Mouse (Mus musculus) cerebellum, postnatal 10 days (tissue): ENCODE results near the gene Vdac2.

Source experiments
- DNase-seq, 2 experiments: peaks; one replicate each; pipeline ENCODE4 v3.0.0; 2021; ENCODE audit warnings: mixed read lengths in 2 of 2

Vdac2 gene

DNA sequence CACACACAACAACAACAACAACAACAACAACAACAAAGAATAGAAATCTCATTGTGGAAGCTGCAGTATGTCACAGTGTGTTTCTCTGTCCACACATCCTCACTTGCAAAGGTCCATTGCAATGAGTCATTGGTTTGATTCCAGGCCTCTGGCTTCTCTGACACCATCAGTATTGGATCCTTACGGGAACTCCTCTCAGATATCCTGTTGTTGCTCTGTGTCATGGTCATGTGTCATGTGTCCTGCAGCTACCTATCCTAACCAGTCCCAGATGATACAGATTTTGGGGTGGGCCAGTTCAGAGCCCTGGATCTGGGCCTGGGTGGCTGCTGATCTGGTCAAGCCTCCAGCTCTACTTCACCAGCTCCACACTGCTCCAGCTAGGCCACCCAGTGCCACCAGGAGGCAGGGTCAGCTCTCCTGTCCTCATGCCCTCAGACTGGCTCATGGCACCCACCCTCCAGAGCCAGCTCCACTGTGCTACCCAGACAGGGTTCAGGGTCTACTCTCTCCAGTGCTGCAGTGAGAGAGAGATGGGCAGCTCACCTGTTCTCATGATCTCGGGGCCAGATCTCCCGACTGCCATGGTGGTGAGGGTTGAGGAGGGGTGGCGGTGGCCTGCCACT, 4.0 kb upstream of the Vdac2 start:
- no peak for DNase-seq

DNA sequence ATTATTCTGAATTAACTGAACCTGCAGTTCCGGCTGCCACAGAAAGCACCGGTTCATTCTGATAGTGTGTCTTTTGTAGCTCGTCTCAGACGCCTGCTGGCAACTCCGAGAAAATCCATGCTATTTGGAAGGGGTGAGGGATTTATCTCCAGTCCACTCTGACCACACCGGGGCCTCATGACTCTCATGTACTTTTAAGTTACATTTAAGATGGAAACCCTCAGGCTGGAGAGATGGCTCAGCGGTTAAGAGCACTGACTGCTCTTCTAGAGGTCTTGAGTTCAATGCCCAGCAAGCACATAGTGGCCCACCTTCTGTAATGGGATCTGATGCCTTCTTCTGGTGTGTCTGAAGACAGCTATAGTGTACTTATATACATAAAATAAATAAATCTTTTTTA, 2.7 kb upstream of the Vdac2 start:
- DNase-seq: no peak

DNA sequence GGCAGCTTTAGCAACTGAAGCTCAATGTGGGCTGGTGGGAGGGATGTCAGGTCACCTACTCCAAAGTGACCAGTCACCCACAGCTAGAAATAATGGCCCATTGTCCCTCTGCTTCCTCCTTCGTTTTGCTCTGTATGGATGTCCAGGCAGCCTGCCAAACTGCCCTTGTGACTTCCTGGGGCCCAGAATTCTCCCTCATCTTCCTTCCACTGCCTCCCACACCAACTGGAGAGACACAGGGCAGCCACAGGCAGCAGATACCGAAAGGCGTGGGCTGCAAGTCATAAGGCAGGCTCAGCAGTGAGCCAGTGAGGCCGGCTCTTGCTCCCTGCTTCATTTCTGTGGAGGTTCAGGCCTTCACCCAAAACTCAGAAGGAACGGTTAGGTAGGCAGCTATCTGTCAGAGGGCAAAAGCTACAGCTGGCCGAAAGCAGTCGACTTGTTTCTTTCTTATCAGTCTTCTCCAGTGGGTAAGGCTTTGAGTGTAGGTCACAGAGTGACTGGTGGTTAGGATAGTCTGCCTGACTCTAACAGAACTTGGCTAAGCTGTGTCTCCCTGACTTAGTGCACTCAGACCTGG, 2.2 kb upstream of the Vdac2 start:
- peak; percentile 62 for DNase-seq

DNA sequence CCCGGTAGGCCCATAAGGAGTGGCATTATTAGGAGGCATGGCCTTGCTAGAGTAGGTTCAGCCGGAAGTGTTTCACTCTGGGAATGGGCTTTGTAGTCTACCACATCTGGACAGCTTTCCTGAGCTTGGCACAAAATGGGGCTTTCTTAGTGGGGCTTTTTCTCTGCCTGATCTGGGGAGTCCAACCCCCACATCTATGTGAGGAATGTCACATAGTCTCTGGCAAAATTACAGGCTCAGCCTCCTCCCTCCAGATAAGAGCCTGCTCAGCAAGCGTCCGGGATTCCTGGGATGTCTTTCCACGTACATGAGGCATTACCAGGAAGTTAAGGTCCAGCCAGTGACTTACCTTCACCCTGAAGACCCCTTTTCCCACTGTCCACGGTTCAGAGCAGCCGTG, 1.1 kb upstream of the Vdac2 start:
- no peak for DNase-seq

DNA sequence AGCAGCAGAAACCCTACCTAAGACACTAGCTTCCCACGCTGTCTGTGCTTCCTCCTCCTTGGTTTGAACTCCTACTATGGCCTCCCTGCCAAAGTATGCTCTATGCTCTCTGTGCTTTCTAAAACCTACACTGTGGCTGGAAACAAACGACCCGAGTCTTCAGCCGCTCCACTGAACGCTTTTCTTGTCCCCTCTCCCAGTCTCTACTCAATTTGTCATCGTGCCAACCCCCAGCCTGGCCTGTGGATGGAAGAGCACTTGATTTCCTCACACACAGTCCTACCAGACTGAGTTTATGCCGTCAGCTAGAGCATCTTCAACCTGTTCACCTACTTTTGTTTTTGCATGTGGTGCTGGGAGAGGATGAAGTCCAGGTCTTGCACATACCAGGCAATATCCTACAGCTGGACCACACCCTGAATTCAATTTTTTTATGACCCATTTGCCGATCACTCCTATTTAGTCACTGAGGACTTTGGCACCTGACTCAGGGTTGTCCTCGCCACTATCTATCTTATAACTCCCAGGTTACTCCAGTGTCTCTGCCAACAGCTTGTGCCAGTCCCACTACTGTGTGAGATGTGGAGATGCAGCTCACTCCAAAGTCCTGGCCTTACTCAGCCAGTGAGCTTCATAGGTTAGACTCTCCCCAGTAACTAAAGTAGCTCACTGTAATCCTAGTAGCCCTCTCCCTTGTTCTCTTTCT, 901 bp downstream of the Vdac2 start:
- peak; percentile 74 to 76 for DNase-seq

DNA sequence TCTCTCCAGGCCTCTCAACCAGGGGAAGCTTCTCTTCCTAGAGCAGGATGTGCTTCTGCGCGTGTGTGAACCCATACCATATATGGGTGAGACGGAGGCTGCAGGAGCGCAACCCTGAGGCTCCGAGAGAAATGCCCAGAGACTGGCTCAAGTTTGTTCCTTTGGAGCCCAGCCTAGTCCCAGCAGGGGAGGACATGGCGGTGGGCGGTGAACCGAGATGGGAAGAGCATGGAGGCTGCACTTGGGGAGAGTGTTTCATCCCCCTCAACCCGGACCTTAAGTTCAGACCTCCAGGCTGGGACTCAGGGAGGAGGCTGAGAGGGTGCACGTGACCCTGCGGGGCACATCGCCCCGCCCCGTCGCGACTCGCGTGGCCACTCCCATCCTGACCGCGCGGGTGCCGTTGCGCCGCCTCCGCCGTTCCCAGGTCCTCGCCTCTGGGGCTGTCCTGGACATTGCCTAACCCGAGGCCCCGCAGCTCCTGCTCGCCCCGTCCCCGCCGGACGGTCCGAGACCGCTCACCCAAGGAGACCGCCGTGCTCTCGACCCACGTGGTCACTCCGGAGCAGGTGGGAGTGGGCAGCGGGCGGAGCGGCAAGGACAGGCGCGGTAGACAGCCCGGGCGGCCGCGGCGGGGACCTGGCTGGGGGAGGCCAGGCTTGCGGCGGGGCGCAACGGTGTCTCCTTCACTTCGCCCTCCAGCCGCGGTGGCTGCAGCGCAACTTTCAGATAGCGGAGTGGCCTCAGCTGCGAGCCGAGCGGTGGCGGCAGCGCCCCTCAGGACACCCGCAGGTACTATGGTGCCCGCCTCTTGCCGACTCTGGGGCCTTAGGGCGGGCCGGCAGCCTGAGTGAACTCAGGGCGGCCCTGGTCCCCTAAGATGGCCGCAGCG, 6.1 kb downstream of the Vdac2 start:
- peak; percentile 97 to 98 for DNase-seq

DNA sequence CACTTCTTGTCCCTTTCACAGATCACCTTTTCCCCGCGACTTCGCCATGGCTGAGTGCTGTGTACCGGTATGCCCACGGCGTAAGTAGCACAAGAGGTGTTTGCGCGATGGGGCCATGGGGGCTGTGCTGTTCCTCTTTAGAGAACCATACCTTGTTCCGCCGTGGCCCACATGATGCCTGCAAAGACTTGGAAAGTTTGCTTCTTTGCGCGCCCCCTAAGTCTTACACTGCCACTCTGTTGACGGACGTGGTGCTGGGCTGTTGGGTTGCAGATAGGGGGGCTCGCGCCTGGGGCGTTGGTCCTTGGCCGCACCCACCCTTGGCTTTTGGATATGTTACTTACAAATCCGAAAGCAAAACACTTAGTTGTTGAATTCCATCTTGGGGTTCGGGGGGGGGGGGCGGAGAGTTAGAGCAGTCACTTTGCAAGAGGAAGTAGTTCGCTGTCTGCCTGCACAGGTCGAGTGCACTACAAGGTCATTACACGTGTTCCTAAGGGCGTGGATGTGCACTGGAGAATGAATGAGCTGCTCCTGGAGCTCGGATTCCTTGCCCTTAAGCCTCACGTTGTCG, 6.9 kb downstream of the Vdac2 start:
- DNase-seq: no peak

DNA sequence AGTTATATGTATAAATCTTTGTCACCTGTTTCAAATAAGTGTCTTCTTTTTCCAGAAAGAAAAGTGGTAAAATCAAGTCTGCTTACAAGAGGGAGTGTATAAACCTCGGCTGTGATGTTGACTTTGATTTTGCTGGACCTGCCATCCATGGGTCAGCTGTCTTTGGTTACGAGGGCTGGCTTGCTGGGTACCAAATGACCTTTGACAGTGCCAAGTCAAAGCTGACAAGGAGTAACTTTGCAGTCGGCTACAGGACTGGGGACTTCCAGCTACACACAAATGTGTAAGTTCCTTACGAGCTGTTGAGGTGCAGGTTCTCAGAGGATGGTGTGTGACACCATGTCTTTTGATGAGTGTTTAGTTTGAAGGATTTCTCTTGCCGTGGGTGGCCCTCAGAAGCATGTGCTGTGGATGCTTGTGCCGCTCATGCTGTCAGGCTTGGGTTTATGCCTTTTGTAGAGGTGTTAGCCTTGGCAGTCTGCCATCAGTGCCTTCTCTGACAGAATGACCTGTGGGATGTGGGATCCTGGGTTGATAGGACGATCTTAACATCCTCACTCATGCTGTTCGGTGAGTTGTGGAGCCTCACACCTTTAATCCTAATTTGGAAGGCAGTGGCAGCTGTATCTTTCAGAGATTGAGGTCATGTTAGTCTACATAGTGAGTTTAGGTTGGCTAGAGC, 13.4 kb downstream of the Vdac2 start:
- DNase-seq: no peak

DNA sequence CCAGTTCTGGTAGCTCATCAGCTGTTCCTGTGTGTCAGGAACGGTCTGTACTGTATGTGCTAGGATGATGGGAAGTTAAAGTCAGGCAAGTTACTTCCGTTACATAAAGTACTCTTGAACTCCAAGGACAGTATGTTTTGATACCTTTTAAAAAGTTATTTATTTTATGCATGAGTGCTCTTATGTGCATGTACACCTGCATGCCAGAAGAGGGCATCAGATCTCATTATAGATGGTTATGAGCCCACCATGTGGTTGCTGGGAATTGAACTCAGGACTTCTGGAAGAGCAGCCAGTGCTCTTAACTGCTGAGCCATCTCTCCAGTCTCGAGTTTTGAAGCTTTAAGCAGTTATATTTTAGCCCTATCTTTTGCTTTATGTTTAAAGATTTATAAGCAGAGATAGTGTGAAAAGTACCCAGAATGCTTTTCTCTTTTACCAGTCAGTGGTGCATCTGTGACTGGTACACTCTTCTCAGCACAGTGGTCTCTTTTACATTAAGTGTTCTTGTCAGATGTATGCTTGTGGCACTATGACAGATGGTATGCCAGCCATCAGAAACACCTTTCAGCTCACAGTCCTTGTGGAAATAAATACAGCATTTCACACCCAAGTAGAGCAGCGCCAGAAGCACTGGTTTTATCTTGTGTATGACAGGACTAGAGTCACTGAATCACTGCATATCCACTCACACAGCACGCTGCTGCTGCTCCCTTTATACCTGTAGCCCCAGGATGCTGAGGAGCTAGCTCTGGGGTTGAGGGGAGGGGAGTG, 17.0 kb downstream of the Vdac2 start:
- DNase-seq: no peak

DNA sequence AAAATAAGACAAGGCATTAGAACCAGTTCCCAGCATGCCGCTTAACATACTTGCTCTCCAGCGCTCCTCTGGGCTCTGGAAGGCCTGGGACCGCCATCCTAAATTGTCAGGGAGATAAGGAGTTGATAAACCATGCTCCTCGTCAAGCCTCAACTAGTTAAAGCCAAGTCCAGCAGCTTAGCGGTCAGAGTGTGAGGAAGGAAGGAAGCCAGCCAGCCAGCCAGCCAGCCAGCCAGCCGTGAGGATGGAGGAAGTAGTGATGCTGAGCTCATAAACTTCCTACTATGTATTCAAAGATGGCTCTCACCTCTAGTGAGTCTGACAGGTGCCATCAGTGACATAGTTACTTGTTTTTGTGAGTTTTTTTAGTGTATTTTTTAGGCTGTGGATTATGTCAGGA, 18.2 kb downstream of the Vdac2 start:
- no peak for DNase-seq

DNA sequence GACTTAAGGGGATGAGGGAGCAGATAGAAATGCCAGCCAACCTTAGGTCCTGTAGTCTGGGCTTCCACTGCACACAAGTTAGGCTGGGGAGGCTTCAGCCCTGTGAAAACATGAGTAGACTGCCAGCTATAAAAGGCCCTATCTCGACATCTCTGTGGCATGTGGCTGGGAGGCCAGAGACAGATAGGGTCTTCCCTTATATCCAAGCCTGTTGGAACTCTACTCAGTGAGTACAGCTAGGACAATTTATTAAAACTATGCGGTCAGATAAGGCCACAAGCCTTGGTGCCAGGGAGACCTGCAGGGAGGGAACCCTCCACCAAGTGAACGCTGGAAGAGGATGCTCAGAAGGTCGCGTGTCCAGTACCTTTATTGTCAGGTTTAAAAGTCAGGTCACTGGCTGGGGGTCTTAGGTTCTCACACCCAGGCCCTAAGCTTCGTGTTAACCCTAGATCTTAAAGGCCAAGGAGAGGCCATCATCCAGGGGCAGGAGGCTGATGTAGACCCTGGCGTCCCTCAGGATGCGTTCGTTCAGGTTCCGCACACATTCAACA, 21.9 kb downstream of the Vdac2 start:
- DNase-seq: no peak

DNA sequence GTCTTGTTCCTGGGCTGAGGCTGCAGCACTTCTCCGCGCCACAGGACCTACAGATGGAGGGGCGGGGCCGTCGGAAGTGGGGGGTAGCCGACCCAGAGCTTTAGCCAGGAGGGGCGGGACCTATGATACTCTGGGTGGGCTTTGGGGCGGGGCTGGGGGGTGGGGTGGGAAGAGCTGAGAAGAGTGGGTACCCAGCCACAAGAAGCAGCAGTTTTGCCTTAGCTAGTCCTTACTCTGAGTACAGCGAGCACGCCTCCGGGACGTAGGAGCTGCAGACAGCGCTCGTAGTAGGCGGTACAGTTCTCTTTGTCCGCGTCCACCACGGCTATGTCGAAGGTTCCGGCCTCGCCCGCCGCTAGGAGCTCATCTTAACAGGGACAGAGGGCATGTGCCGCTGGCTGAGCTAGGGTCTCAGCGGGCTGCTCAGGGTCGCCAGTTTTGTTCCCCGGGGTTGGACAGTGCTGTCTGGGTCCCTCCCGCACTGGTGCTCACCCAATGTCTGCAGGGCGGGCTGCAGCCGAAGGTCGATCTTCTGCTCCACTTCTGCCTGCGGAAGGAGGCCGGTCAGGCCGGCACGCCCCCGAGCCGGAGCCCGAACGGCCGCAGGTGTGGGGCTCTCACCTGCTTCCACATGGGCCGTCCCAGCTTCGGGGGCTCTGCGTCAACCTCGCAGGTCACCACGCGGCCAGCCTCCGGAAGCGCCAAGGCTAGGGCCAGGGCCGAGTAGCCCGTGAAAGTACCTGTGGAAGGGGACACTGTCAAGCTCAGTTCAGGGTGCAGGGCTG, 22.5 kb downstream of the Vdac2 start:
- DNase-seq: peak; percentile 91 to 95

DNA sequence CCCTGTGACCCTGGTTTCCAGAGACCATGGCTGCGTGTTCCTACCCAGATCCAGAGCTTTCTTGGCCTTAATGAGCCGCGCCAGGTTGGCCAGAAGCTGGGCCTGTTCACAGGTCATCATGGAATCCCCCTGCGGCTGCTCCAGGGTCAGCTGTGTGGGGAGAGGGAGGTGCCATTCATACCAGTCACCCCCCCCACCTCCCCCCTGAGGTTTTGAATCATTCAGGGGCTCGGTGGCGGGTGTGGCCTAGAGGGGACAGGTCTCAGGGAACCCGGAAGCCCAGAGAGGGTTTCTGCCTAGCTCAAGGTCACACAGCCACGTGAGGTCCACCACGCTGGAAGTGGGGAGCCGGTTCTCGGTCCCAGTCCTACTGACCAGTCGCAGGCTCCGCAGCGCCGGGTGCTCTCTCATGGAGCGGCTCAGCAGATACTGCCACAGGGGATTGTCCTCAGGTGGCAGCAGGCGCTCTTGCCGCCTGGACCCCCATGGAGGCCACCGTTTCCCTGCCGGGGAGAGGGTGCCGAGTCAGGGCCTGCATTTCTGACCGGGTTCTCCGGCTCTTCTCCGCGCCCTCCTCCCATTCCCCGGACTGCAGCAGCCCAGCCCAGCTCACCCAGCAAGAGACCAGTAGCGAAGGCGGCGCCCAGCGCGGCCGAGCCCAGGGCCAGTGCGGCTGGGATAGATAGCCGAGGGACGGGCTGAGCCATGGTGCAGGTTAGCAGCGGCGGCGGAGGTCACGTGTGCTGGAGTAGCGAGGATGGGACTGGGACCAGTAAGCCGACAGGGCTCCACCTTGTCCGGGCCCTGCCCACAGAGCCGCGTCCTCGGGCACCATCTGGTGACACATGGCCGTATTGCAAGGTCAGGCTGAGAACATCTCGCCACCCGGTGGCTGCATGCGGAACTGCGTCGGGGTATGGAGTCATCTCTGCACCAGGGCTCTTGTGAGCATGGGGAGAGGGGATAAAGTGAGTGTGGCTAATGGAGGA, 23.4 kb downstream of the Vdac2 start, which contains the start of gene Comtd1:
Comtd1 (minus strand) TSS at position 812 of the 989 bp plus-strand sequence.
- peak; percentile 98 for DNase-seq

DNA sequence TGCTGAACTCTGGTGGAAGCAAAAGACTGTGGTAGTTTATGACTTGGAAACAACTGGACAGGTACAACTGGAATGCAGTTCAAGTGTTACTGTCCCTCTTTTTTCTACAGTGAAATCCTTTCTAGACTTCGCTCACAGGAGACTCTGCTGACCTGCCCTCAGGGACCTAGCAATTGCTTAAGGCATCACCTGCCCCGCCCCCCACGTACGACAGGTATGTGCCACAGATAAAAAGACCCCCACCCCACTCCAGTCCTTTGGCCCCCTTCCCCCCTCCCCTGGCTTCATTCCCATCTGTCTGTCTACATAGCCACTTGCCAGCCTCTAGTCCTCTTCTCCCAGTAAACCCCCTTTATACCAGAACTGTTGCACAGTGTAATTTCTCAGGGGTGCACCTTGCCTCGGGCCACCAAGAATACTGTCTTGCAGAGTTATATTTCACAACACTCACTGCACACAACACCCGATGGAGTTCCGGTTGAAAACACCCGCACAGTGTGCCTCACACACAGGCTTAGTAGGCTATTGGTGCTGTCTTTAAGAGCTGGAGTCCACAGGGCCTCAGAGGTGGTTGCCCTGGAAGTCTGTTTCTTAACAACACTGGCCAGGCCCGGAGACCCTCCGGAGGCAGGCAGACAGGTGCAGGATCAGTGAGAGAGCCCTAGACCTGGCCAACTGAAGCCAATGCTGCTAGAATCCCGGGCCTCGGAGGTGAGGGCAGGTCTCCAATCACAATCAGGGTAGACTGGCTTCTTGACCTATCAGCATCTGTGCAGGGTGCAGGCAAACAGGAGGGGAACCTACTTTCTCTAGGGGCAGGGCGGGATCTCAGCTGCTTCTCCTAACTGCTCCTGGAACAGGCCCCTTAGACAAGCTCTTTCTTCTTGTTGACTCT, 24.7 kb downstream of the Vdac2 start:
- peak; percentile 43 to 51 for DNase-seq

DNA sequence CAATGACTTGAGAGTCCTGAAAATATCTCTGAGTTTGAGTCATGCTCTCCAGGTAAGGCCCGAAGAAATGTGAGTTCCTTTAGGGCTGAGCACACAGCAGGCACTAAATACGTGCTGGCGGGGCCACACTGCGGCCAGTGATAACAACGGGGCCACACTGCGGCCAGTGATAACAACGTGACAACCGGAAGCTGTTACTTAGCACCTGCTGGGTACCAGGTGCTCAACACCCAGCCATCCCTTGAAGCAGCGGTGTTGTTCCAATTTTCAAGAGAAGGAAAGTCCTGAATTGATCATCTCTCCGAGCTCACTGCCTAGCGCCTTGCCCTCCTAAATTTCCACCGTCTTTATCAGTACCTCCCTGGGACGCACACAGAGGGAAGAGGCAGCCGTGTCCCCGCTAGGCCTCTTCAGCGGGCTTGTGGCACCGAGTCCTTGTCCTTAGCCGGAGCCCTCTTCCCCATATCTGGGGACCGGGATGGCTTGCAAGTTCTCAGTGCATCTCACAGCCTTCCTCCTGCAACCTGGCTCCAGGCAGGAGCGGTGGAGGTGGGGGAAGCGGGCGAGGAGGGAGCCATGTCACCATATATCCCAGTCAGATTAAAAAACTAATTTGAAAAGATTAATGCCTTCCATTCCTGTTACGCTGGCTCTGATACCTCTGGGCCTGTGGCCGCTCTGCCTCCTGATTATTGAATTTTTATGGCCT, 25.5 kb downstream of the Vdac2 start:
- no peak for DNase-seq

DNA sequence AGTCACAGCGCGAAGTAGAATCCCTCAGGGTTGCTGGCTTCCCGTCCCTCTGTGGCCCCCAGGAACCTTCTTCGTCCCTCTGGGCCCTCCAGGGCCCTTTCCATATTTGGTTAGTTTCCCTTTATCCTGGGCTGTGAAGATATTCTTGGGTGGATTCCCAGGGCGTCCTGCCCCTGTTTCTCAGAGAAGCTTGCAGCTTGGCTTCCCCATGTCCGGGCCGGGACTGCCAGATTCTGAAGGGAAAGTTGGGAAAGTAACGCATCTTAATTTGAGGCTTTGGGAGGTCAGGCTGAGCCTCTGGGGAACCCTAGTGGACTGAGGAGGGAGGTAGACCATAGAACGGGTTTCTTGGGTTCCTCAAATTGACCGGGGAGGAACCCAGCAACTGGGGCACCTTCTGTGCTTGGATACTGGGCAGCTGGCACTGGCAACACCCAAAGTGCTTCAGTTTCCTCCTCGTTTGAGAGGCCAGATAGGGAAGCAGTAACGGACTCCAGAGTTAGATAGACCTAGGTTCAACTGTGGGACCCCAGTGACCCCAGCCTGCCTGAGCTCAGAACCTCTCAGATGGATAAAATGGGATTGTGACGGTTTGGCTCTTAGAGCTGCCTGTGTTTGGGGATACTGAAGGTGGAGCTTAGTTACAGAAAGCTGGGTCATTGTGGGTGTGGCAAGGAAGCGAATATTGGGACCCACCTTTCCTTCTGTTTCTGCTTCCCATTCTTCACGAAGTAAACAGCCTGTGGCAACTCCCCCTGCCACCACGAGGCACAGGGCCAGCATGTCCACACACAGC, 27.2 kb downstream of the Vdac2 start:
- DNase-seq: no peak
